Mouse (Mus musculus): Measurements from ENCODE around the gene Gm5089. TPM values are rescaled to one million over a fixed set of nuclear protein-coding genes. Genes with fewer than 3 reads are reported as not detected.

Gene Gm5089
- polyA plus RNA-seq, 1 experiment, result not detected

GRCm38 (mm10) chr14:122482081-122483023 is 31.4 kb upstream of the Gm5089 start:
- Histone ChIP-seq H3K27ac (ENCODE audit: insufficient read depth, low read depth, low read length) (no peak overlapping the region), H3K4me3 (ENCODE audit: low read depth, low read length) (no peak overlapping the region), H3K27me3 (ENCODE audit: control insufficient read depth, insufficient read depth, low read length) (peaks cover 80% of the 10 kb centered on the region), H3K36me3 (ENCODE audit: control insufficient read depth, insufficient read depth, low read length) (no peaks in the 10 kb centered on the region), H3K4me1 (ENCODE audit: control insufficient read depth, insufficient read depth, insufficient read length, low read length) (no peaks in the 10 kb centered on the region)
- TF ChIP-seq POLR2A (IDR thresholded peaks at IDR 0.05; ENCODE audit: low read depth, low read length), result no peak
- no peak for TF ChIP-seq CTCF (IDR thresholded peaks at IDR 0.05; ENCODE audit: extremely low read depth, insufficient read length, insufficient replicate concordance, low read depth, low read length)
- WGBS, result 3% methylated on average over 38 of the region's 38 CpGs

- WGBS, result 10% methylated on average over 15 of the region's 15 CpGs
- no peak for TF ChIP-seq POLR2A (IDR thresholded peaks at IDR 0.05; ENCODE audit: low read depth, low read length)
- Histone ChIP-seq H3K27me3 (ENCODE audit: control insufficient read depth, insufficient read depth, low read length) (peaks cover 86% of the 10 kb centered on the region), H3K4me3 (ENCODE audit: low read depth, low read length) (no peak overlapping the region), H3K4me1 (ENCODE audit: control insufficient read depth, insufficient read depth, insufficient read length, low read length) (0 out of 2 replicates have a peak, but pooled peaks cover under 1% of the 10 kb centered on the region), H3K27ac (ENCODE audit: insufficient read depth, low read depth, low read length) (no peak overlapping the region), H3K36me3 (ENCODE audit: control insufficient read depth, insufficient read depth, low read length) (no peaks in the 10 kb centered on the region)
Observed at GRCm38 (mm10) chr14:122481181-122481580, 30.3 kb upstream of the Gm5089 start.

- Histone ChIP-seq H3K27me3 (ENCODE audit: control insufficient read depth, insufficient read depth, low read length) (peaks cover 88% of the 10 kb centered on the region), H3K4me3 (ENCODE audit: low read depth, low read length) (no peak overlapping the region), H3K36me3 (ENCODE audit: control insufficient read depth, insufficient read depth, low read length) (no peaks in the 10 kb centered on the region), H3K4me1 (ENCODE audit: control insufficient read depth, insufficient read depth, insufficient read length, low read length) (peaks cover 4% of the 10 kb centered on the region; the same call in 1 of the 2 replicates), H3K27ac (ENCODE audit: insufficient read depth, low read depth, low read length) (no peak overlapping the region)
- 11% methylated on average over 2 of the region's 2 CpGs for WGBS
- no peak for TF ChIP-seq POLR2A (IDR thresholded peaks at IDR 0.05; ENCODE audit: low read depth, low read length)
- TF ChIP-seq CTCF (IDR thresholded peaks at IDR 0.05; ENCODE audit: extremely low read depth, insufficient read length, insufficient replicate concordance, low read depth, low read length), result no peak
Observed at GRCm38 (mm10) chr14:122480355-122480754, 29.4 kb upstream of the Gm5089 start.

GRCm38 (mm10) chr14:122479461-122480109 is 28.7 kb upstream of the Gm5089 start:
- H3K27ac ChIP-seq (ENCODE audit: insufficient read depth, low read depth, low read length), result no peak overlapping the region
- no peak overlapping the region for H3K4me3 ChIP-seq (ENCODE audit: low read depth, low read length)
- WGBS, result 24% methylated on average over 17 of the region's 17 CpGs
- H3K4me1 ChIP-seq (ENCODE audit: control insufficient read depth, insufficient read depth, insufficient read length, low read length), result peaks cover 9% of the 10 kb centered on the region
- H3K36me3 ChIP-seq (ENCODE audit: control insufficient read depth, insufficient read depth, low read length), result no peaks in the 10 kb centered on the region
- TF ChIP-seq POLR2A (IDR thresholded peaks at IDR 0.05; ENCODE audit: low read depth, low read length) (no peak), CTCF (IDR thresholded peaks at IDR 0.05; ENCODE audit: extremely low read depth, insufficient read length, insufficient replicate concordance, low read depth, low read length) (no peak)
- H3K27me3 ChIP-seq (ENCODE audit: control insufficient read depth, insufficient read depth, low read length), result peaks cover 88% of the 10 kb centered on the region

GRCm38 (mm10) chr14:122478574-122479011 is 27.7 kb upstream of the Gm5089 start:
- no peak for TF ChIP-seq POLR2A (IDR thresholded peaks at IDR 0.05; ENCODE audit: low read depth, low read length)
- no peak for TF ChIP-seq CTCF (IDR thresholded peaks at IDR 0.05; ENCODE audit: extremely low read depth, insufficient read length, insufficient replicate concordance, low read depth, low read length)
- Histone ChIP-seq H3K27ac (ENCODE audit: insufficient read depth, low read depth, low read length) (no peak overlapping the region), H3K4me3 (ENCODE audit: low read depth, low read length) (no peak overlapping the region), H3K27me3 (ENCODE audit: control insufficient read depth, insufficient read depth, low read length) (peaks cover 88% of the 10 kb centered on the region), H3K36me3 (ENCODE audit: control insufficient read depth, insufficient read depth, low read length) (no peaks in the 10 kb centered on the region), H3K4me1 (ENCODE audit: control insufficient read depth, insufficient read depth, insufficient read length, low read length) (peaks cover 9% of the 10 kb centered on the region)
- WGBS, result 3% methylated on average over 22 of the region's 22 CpGs

GRCm38 (mm10) chr14:122477971-122478573 is 27.2 kb upstream of the Gm5089 start:
- no peak overlapping the region for H3K4me3 ChIP-seq (ENCODE audit: low read depth, low read length)
- TF ChIP-seq POLR2A (IDR thresholded peaks at IDR 0.05; ENCODE audit: low read depth, low read length), result no peak
- H3K4me1 ChIP-seq (ENCODE audit: control insufficient read depth, insufficient read depth, insufficient read length, low read length), result peaks cover 9% of the 10 kb centered on the region
- no peaks in the 10 kb centered on the region for H3K36me3 ChIP-seq (ENCODE audit: control insufficient read depth, insufficient read depth, low read length)
- no peak overlapping the region for H3K27ac ChIP-seq (ENCODE audit: insufficient read depth, low read depth, low read length)
- 3% methylated on average over 9 of the region's 9 CpGs for WGBS
- peaks cover 88% of the 10 kb centered on the region for H3K27me3 ChIP-seq (ENCODE audit: control insufficient read depth, insufficient read depth, low read length)

- H3K4me3 ChIP-seq (ENCODE audit: low read depth, low read length), result no peak overlapping the region
- no peak overlapping the region for H3K27ac ChIP-seq (ENCODE audit: insufficient read depth, low read depth, low read length)
- 7% methylated on average over 20 of the region's 20 CpGs for WGBS
- TF ChIP-seq CTCF (IDR thresholded peaks at IDR 0.05; ENCODE audit: extremely low read depth, insufficient read length, insufficient replicate concordance, low read depth, low read length) (no peak), POLR2A (IDR thresholded peaks at IDR 0.05; ENCODE audit: low read depth, low read length) (no peak)
- peaks cover 9% of the 10 kb centered on the region for H3K4me1 ChIP-seq (ENCODE audit: control insufficient read depth, insufficient read depth, insufficient read length, low read length)
- peaks cover 88% of the 10 kb centered on the region for H3K27me3 ChIP-seq (ENCODE audit: control insufficient read depth, insufficient read depth, low read length)
- H3K36me3 ChIP-seq (ENCODE audit: control insufficient read depth, insufficient read depth, low read length), result no peaks in the 10 kb centered on the region
Observed at GRCm38 (mm10) chr14:122477261-122477671, 26.4 kb upstream of the Gm5089 start.
